Mouse (Mus musculus): ENCODE data around the gene Mybl2. TPM values are rescaled to one million over a fixed set of nuclear protein-coding genes. Genes with fewer than 3 reads are reported as not detected.

Mybl2 gene
- polyA plus RNA-seq, 1 experiment from 2014 or later: 27.7 TPM

GRCm38 (mm10) chr2:163132314-163132713, 77.8 kb downstream of the Mybl2 start:
- WGBS: 82% methylated on average over 5 of the region's 5 CpGs
- DNase-seq (ENCODE audit: low spot score) (no peak), ATAC-seq (replicated peaks; ENCODE audit: low FRiP score, low TSS enrichment, low read depth) (no peak)
- Histone ChIP-seq H3K9ac (ENCODE audit: low read length) (no peak overlapping the region), H3K4me2 (ENCODE audit: low read length) (no peak overlapping the region), H3K27me3 (replicated peaks; ENCODE audit: control insufficient read depth, insufficient read depth, low read length) (no peaks in the 10 kb centered on the region), H3K27ac (ENCODE audit: low read depth) (no peak overlapping the region), H3K36me3 (ENCODE audit: control insufficient read depth, insufficient read depth, low read length) (no peaks in the 10 kb centered on the region), H3K9me3 (ENCODE audit: control insufficient read depth, low read length) (no peaks in the 10 kb centered on the region), H3K4me3 (ENCODE audit: low read depth, low read length) (no peak overlapping the region), H3K4me1 (replicated peaks; ENCODE audit: control insufficient read depth, insufficient read depth, low read length) (no peaks in the 10 kb centered on the region)

Small RNAs within 50 kb of the gene (microRNA-seq; reads per million reads assigned to microRNA genes)
- gene Gm22174 (not detected), gene Mir7003 (not detected)

Other genes with a start within 250 kb of the Mybl2 start
- gene Srsf6, start 123.2 kb upstream of the Mybl2 start, polyA plus RNA-seq (2014; fragmentation: Nextera tagmentation; extraction: Ambion mirVana): 193 and 195 TPM in 2 replicates
- 0.07 TPM in 1 of 2 replicates, not detected in the other for gene L3mbtl1, start 111.2 kb upstream of the Mybl2 start, polyA plus RNA-seq (2014; fragmentation: Nextera tagmentation; extraction: Ambion mirVana)
- 0.26 and 0.30 TPM in 2 replicates for gene Sgk2, start 67.4 kb upstream of the Mybl2 start, polyA plus RNA-seq (2014; fragmentation: Nextera tagmentation; extraction: Ambion mirVana)
- 45.6 and 54.3 TPM in 2 replicates for gene Ift52, start 37.3 kb upstream of the Mybl2 start, polyA plus RNA-seq (2014; fragmentation: Nextera tagmentation; extraction: Ambion mirVana)
- gene Gtsf1l, start 33.2 kb downstream of the Mybl2 start, polyA plus RNA-seq (2014; fragmentation: Nextera tagmentation; extraction: Ambion mirVana): not detected in 2 replicates
- 6.3 and 7.3 TPM in 2 replicates for gene Tox2, start 148.4 kb downstream of the Mybl2 start, polyA plus RNA-seq (2014; fragmentation: Nextera tagmentation; extraction: Ambion mirVana)